In the genomic region with DNA sequence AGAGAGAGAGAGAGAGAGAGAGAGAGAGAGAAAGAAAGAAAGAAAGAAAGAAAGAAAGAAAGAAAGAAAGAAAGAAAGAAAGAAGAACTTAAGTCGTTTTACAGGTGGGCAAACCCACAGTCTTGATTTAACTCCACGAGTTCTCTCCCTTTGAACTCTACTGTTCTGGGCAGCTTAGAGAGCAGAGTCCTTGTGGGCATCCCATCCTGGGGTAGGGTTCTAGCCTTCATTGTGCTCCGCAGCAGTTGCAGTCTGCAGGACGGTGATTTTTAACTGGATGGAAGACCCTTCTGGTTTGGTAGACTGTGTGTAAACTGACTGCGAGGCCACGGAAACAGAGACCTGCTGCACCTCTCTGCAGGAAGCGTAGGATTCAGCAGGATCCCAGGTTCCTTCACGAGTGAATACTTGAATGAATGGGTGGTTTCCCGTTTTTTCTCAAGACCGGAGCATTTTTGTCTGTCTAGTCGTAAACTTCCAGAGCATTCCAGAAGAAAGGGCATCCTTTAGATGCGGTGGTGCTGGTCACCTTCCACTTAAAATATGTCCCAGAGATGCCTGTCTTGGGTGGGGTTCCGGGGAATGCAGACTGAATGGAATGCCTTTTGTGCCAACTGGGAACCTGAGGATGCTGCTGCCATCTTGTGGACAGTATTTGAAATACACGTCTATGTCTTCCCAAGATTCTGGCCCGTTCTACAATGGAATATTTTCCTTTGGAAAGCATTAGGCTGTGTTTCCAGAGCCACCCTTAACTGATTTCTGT, we compare ENCODE assay signal across 8 mouse cellular contexts.
DNase-seq lines count a peak whose midpoint lies in the region; ATAC-seq lines count a peak whose summit lies in the region.

No protein-coding gene starts in this region.

- H3K4me1 ChIP-seq in forebrain, embryonic 15.5 days: peaks cover under 1% of the 10 kb centered on the region; the same call in 1 of the 2 replicates
- H3K4me1 ChIP-seq in hindbrain, embryonic 15.5 days (replicated peaks): peaks cover 4% of the 10 kb centered on the region

- no peaks in the 10 kb centered on the region for H3K36me3 ChIP-seq in forebrain, embryonic 15.5 days
- H3K36me3 ChIP-seq in hindbrain, embryonic 15.5 days: no peaks in the 10 kb centered on the region

- H3K27ac ChIP-seq in forebrain, embryonic 15.5 days (replicated peaks): no peak overlapping the region
- no peak overlapping the region for H3K27ac ChIP-seq in hindbrain, embryonic 15.5 days (replicated peaks)

- DNase-seq in heart, adult 18-20 months: peak; percentile 52 to 71
- no peak for DNase-seq in heart, adult 11 months
- peak; percentile 7 for DNase-seq in cerebellum, adult 11-12 months
- peak; percentile 65 to 76 for DNase-seq in left cerebral cortex, adult 18-20 months (ENCODE audit: low spot score in 2 of 2)
- peak; percentile 50 to 65 for DNase-seq in lung, postnatal 4 days
- DNase-seq in skeletal muscle tissue, adult 2 months (ENCODE audit: low read depth, low spot score): peak; percentile 36

- ATAC-seq in forebrain, embryonic 15.5 days (replicated peaks): peak; percentile 72
- peak; percentile 84 for ATAC-seq in hindbrain, embryonic 15.5 days (ENCODE audit: low FRiP score, low read depth)

- WGBS in forebrain, embryonic 15.5 days: 14% methylated on average over 15 of the region's 15 CpGs
- WGBS in hindbrain, embryonic 15.5 days: 12% methylated on average over 15 of the region's 15 CpGs

- peak overlapping the region; percentile 41 for H3K9ac ChIP-seq in forebrain, embryonic 15.5 days (replicated peaks)
- peak overlapping the region; percentile 50 for H3K9ac ChIP-seq in hindbrain, embryonic 15.5 days

- H3K27me3 ChIP-seq in forebrain, embryonic 15.5 days: peaks cover 51% of the 10 kb centered on the region
- H3K27me3 ChIP-seq in hindbrain, embryonic 15.5 days: peaks cover 36% of the 10 kb centered on the region

- no peaks in the 10 kb centered on the region for H3K9me3 ChIP-seq in forebrain, embryonic 15.5 days
- no peaks in the 10 kb centered on the region for H3K9me3 ChIP-seq in hindbrain, embryonic 15.5 days

- peak overlapping the region; percentile 47 for H3K4me2 ChIP-seq in forebrain, embryonic 15.5 days (replicated peaks)
- peak overlapping the region; percentile 70 for H3K4me2 ChIP-seq in hindbrain, embryonic 15.5 days

- H3K4me3 ChIP-seq in forebrain, embryonic 15.5 days: peak overlapping the region; percentile 36
- peak overlapping the region; percentile 43 for H3K4me3 ChIP-seq in hindbrain, embryonic 15.5 days
